Mouse (Mus musculus) ES-CJ7 (cell line): Measurements from ENCODE around the gene Col1a2.

Source experiments
- DNase-seq: peaks from one replicate; pipeline ENCODE4 v3.0.0; 2011; ENCODE audit warnings: low read depth, low spot score

Gene Col1a2

DNA sequence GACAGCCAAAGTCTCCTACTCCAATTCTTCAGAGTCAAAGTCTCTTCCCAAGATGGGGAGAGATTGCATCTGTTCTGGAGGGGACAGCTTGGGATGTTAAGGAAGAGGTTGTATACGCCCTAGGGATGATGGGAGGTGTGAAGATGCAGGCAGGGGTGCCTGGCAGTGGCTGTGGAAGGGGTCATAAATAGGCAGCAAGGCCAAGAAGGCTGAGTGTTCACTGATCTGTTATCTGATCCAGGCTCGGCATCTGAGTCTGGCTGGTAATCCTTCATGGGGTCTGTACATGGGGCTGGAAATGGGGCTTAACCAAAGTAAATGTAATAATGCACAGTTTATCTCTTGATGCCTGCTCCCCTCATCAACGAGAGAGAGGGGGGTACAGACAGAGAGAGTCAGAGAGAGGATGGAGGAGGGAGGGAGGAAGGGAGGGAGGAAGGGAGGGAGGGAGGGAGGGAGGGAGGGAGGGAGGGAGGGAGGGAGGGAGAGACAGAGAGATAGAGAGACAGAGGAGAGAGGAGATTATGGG, at the start of gene Col1a2:
Col1a2 (plus strand) TSS at position 212 of the 529 bp plus-strand sequence.
- DNase-seq: peak; percentile 8

DNA sequence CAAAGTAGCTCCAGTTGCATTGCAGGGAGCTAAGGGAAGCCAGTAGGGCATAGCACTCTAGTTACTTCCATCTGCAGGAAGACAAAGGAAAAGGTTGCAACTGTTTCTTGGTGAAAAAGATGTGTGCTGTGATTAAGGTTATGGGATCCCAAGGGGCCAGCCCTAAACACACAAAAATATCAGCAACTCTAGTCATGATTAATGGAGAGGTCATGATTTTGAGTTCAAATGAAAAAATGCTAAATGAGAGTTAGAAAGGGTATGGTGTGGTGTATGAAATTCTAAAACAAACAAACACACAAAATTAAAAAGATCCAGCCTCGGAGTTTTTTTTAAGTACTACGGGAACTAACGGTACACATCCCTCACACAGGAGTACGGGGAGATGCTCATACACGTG, 49.1 kb upstream of the Col1a2 start:
- no peak for DNase-seq

DNA sequence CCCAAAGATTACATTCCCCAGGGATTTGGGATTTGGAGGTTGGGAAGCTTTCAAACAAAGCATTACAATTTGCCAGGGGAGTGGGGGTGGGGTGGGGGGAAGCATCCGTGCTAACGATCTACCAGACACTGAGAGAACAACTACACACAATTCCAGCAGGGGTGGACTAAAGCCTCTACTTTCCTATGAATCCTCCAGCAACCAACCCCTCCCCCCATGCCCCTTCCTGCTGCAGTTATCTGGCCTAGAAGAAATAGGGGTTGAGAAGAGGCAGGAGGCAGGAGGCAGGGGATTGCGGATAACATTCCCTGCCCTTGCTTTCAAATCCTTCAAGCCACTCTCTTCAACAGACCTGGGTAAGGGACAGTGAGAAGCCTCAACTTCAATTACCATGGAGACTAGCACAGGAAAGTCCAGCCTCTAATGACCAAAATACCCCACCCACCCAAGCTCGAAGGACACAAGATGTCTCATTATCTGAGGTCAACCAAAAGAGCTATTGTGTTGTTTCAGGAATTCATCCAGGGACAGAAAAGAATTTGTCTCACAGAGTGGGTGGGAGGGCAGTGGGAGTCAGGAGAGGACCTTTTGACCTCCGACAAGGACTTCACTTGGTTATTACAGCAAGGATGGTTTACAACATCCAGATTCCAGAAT, 48.5 kb upstream of the Col1a2 start:
- DNase-seq: no peak

DNA sequence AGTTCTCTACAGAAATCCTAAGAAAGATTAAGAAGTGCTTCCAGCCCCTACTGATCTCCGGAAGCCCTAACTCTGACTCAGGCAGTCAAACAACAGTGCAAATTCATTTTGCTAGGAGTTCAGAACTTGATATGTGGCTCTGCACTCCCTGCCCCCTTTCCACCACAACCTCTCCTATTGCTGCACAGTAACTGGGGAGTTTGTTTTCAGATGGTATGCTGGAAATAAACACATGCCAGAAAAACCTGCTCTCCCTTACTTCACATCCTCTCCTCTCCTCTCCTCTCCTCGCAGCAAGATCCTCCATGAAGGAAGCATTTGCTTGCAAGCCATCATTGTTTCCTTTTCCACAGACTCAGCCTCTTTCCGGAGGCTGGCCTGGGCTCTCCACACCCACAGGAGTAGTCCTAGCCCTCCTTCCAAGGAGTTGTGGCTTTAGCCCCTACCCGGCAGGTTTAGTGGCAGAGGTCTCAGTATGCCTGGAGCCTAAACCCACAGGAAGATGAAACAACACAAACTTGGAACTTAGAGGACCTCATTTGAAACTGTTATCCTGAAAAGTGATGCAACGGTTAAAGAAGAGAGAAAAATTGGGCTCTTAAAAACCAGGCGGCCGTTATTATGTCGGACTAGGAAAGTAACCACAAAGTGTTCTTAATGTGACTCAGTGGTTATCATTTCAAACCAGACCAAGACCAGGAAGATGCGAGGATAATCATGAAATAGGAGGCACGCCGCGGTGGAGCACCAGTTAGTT, 47.7 kb upstream of the Col1a2 start:
- no peak for DNase-seq

DNA sequence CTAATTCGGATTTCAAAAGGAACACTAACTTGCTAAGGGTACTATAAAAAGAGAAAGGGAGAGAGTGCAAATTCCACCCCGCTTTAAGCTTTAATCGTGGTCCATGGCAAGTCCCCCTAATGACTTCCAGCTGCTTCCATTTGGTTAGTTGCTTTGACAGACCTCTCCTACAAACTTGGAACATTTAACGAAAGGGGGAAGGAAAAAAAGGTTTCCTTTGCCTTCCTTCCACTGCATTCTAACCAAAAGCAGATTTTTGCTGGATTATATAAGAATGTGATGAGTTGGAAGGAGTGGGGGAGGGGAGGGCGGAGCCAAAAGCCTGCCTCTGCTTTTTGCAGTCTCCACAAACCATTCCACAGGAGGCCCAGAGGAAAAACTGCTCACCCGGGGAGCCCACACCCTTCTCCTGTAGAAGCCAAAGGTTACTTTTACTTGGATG, 47.0 kb upstream of the Col1a2 start:
- DNase-seq: no peak

DNA sequence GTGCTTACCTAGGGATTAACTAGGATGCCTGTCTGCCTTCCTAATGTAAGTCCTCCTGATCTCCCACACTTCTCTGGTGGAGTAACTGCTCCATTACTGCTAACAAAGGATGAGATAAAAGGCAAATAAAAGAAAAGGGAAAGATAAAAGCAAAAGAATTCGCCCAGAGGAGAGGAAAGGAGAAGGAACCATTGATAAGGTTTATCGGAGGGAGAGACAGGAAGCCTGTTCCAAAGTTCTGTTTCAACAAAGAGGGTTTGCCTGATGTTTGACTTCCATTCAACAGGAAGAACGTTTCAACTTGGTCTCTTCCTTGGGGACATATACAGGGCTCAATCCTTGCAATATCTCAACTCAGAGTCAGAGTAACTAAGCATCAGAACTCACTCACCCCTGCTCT, 39.3 kb upstream of the Col1a2 start:
- DNase-seq: no peak

DNA sequence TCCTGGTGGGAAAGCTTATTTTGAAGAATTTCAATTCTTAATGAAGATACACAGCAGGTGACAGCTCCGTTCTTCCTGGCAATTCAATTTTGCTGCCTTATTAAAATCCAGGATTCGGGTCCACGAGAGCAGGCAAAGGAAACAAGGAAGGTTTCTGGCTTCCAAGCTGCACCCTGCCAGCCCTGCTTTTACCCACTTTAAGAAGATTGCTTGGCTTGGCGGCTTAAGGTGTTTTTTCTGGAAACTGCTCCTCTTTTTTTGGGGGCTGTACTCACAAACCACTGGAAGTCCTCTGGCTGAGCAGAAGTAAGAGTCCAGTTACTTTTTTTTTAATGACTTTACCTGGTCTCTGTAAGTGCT, 21.1 kb upstream of the Col1a2 start:
- no peak for DNase-seq

DNA sequence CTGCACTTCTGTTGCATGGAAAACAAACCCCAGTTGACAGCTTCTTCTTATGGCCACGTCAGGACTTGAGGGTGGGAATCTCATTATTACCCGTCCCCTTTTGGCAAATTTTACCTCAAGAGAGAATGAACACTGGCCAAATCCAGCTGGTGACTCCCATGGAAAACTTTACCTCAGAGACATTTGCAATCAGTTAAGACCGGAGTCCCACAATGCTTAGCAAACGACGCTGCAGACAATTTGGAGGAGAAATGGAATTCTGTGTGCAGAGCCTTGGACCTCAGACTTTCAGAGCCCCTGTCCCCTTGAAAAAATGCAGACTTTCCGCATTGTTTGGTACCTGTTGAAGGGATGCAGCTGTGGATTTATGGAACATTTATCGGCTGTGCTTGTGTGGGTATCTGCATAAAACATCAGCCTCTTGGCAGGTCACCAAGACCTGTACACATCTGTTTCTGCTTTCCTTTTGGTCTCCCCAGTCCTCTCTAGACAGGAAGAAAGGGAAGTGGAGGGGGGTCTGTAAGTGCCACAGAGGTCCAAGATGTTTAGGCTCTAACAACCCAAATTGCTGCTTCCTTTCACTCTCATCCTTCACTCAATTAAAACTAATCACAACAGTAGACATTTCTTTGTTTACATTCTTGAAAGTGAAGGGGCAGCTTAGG, 20.5 kb upstream of the Col1a2 start:
- DNase-seq: no peak

DNA sequence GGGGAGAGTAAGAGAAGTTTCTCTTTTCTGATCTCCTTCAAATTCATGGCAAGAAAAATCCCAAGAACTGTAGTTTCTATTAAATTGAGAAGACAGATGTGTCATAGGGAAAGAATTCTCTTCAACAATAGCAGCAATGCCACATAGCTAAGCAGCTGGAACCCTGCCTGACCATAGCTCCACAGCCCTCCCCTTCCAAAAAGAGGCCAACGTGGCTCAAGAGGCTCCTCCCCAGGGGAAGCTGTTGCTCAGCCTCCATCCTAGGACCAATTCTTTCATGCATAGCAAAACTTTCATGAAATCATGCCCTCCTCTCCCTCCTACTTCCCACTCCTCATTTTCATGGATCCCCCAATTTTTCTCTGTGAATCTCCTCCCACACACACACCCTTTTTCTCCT, 16.3 kb upstream of the Col1a2 start:
- no peak for DNase-seq

DNA sequence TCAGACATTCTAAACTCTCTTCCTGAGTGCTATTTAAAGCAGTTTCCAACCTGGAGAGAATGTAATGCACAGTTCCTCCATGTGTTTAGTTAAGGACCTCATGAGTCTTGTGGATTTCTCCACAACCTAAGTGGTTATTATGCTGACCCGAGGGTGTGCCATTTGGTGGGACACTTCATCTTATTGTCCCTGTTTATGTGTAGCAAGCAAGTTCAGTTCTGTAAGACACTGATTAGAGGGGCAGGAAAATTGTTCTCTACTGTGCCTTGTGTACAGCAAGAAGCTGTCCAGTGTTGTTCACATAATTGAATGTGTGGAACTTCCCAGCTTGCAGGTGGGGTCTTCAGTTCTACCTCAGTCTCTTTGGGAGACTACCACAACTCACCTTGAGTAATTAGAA, 15.6 kb upstream of the Col1a2 start:
- no peak for DNase-seq

DNA sequence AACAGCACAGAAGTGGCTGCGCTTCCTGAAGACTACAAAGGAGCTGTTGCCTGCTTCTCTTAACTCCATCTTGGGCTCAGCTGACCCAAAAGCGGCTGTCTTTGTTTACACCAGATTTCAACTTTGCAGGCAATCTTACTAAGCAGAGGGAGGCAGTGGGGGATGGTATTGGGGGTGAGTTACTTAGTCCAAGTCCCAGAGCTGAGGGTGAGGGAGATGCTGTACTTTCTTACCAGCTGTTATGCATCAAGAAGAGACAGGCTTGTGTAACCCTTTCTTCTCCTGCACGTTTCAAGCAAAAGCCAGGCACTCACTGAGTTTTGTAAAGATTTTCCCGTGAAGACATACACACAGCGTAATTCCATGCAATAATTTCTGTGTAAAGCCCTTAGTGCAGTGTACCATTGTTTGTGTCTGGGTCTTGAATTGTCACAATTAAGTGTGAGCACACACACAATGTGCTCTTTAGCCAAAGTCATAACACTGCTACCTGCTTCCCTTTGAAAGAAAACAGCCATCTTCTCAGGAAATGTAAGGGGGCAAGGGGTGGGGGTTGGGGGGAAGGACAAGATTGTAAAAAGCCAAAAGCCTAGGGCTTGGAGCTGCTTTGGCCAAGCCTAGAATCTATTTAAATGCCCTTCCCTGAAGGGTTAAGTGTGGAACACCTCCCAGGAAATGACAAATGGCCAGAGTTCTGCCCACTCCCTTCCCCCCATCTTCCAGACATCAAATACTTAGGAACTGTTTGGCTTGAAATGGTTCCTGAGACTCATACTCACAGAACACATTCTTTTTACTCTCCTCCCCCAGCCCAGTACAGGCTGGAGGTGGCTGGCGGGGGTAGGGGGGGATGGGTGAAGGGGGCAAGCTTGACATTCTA, 15.0 kb upstream of the Col1a2 start:
- DNase-seq: peak; percentile 4

DNA sequence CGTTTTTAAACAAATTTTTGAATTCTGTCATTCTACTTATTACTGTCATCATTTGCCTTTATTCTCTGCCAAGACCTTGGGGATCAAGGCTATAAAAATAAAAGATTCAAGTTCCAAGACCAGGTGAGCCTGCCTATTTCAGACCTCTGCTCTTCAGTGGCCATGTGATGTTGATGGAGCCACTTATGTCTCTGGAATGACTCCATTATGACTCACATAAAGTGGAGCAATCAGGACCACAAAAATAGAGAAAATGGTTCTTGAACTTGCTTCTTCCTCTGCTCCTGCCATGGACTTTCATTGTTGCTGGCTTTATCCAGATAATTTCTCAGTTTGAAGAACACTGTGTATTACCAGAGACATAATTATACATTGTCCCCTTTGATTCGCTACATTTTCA, 10.9 kb upstream of the Col1a2 start:
- DNase-seq: no peak

DNA sequence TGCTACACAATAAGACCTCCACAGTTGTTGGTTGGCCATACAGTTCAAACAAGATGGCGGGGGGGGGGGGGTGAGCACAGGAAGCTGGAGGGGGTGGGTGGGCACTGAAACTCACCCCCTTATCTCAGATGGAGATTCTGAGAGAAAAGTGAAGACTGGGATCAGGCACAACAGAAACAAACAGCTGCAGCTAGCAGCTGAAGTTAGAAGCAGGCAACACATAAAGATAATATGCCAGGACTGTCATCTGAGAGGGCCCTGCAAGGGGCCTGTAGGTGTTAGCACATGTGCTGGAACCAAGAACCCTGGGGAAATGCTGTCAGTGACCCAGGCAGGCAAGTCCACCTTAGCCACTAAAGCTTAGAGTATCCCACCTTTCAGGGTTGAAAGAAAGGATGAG, 8.2 kb upstream of the Col1a2 start:
- DNase-seq: no peak

DNA sequence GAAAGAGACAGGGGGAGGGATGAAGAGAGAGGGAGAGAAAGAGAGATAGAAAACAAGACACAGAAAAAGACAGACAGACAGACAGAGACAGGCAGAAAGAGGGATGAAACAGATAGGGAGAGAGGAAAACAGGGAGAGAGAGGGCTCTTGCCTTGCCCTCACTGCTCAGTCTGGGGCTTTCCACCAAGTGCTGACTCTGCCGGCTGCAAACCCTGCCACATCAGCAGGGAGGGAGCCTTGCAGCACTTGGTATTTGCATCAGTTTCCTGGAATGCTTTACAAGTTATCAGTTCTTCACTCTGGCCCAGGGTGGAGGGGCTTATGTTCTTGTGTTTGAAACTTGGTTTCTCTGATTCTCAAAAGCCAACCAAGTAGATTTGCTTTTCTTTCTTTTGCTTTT, 1.5 kb upstream of the Col1a2 start:
- peak; percentile 11 for DNase-seq

DNA sequence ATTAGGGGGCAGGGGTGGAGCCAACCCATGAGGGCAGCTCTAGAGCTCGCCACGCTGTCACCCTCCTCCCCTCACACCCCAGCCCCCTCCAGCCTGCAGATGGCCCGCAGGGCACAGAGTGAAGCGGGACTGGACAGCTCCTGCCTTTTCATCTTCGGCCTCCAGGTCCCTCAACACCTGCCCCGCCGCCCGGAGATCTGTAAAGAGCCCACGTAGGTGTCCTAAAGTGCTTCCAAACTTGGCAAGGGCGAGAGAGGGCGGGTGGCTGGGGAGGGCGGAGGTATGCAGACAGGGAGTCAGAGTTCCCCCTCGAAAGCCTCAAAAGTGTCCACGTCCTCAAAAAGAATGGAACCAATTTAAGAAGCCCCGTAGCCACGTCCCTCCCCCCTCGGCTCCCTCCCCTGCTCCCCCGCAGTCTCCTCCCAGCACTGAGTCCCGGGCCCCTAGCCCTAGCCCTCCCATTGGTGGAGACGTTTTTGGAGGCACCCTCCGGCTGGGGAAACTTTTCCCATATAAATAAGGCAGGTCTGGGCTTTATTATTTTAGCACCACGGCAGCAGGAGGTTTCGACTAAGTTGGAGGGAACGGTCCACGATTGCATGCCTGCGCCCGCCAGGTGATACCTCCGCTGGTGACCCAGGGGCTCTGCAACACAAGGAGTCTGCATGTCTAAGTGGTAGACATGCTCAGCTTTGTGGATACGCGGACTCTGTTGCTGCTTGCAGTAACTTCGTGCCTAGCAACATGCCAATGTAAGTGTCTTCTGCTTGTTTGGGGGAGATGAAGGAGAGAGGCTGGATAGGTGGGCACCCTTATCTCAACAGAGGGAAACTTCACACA, 764 bp downstream of the Col1a2 start:
- peak; percentile 29 for DNase-seq

DNA sequence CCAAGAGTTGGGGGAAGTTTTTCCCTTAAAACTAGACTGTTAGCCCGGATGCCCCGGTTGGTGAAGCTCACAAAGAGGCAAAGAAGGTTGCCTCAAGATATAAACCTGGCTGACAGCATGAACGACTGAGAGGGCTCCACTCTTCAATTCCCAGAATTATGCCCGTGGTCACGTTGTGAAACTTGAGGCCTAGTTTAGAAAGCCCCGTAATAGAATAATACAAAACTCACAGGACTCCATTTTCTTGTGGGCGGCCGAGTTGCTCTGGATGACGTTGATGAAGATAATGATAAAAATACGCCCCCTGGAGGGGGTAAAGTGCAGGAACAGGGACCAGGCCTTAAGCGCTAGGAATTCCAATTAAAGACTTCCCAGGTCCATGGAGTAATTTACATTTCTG, 1.5 kb downstream of the Col1a2 start:
- peak; percentile 51 for DNase-seq

DNA sequence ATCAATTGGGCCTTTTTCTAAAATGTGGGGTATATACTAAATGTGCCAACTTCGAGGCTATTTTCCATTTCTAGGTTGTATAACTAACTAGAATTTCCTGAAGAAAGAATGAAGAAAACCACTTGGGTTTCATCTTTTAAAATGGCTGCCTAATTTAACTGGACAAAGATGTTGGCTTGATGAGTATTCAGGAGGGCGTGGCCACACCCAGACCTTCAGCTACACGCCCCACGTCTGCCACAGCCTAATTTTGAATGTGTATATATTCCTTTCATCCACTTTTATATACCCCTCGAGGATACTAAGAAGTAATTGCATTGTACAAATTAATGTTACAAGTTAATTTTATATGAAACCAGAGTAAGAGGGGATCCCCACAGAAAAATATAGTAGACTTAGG, 2.2 kb downstream of the Col1a2 start:
- DNase-seq: no peak

DNA sequence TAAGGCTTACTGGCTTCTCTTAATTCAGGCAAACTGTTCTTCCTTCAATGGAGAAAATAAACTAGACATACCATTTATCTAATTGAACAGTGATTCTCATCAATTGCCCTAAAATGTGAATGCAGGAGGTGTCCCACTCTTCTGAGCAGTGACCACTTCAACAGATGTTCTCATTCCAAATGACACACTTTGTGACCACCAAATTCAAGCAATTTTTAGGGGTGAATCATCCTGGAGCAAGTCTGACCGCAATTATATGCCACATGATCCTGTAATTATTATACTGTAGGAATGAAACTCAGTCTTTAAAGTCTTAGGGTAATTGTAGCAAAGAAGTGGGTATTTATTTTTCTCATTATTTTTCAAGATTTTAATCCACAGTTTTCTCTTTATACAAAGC, 2.7 kb downstream of the Col1a2 start:
- no peak for DNase-seq

DNA sequence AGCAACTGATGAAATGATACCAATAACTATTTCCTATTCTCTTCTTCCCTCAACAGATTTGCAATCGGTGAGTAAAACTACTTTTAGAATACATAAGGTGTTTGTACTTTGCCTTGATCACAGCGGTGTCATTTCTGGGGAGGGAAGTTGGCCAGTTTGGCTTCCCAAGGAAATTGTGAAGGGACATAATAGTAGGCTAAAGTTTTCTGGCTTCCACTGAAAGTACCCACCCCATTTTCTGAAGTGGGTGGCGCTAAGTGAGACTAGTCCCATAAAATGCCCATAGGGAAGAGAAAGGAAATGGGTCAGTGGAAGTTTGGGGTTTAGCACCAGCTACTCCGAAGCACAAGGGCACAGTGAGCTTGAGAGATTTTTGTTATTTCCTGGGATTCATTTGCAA, 3.7 kb downstream of the Col1a2 start:
- DNase-seq: no peak

DNA sequence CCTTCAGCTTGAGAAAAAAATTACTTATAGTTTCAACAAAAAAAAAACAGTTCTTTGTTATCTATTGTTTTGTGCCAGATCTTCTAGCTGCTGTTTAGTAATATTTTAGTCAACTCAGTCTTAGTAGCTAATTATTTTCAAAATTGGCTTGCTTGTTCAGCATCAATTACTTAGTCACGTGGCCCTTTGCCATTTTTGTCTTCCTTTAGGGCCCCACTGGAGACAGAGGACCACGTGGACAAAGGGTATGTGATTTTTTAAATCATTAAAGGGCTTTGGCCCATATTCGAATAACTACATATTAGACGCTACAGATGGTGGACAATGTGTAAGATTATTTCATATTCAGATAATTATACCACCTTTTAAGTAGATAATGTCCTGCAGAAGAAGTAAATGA, 4.8 kb downstream of the Col1a2 start:
- DNase-seq: no peak

DNA sequence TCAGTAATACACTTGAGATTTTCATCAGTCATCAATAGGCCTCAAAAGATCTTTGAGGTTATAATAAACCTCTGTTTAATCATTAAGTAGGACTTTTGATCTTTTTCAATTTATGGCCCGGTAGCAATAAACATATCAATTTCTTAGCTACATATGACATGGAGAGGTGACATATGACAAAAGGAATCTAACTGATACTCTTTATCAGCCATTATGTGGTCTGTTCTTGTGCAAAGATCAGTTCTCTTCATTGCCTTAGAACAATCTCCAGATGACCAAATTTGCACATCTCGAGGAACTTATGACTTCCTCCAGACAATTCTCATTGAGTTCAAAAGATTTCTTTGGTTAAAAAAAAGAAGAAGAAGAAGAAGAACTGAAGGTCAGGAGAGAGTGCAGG, 10.1 kb downstream of the Col1a2 start:
- DNase-seq: no peak
